Mouse (Mus musculus) liver, embryonic 14.5 days (tissue): Measurements from ENCODE around the gene Cdh12.

Experiments used
- CTCF ChIP-seq: IDR thresholded peaks from 2 replicates; pipeline ENCODE4 v1.5.1; 2016; ENCODE audit warnings: antibody characterized with exemption, low read depth, control low read depth
- EP300 ChIP-seq: IDR thresholded peaks from 2 replicates; pipeline ENCODE4 v1.6.1; 2016; ENCODE audit warnings: antibody characterized with exemption, low read depth

DNA sequence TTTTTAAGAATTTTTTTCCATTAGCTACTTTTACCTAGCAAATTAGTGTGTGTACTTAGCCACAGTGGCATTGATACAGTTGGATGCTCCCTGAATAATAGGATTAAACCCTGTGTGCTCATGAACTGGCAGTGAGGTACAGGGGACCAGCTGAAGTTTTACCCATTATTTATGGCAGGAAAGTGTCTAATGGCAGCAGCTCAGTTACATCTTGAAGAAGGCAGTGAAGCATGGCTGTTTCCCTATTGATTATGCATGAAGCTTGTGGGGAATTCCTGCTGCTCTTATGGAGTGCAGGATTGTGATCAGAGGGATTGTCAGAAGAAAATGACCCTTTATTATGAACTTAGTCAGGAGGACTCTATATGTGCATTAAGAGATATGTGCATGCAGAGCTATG lies 988.9 kb downstream of the Cdh12 start:
- TF ChIP-seq CTCF (no peak), EP300 (no peak)
